Mouse (Mus musculus) embryo, embryonic 11 days (tissue): ENCODE results near the gene Dnmbp.

Experiments used
- DNase-seq: peaks from one replicate; pipeline ENCODE4 v3.0.0-alpha.2; 2015

Dnmbp gene

GRCm38 (mm10) chr19:43875996-43876395 lies 64.0 kb downstream of the Dnmbp start:
- peak; percentile 51 for DNase-seq

DNA sequence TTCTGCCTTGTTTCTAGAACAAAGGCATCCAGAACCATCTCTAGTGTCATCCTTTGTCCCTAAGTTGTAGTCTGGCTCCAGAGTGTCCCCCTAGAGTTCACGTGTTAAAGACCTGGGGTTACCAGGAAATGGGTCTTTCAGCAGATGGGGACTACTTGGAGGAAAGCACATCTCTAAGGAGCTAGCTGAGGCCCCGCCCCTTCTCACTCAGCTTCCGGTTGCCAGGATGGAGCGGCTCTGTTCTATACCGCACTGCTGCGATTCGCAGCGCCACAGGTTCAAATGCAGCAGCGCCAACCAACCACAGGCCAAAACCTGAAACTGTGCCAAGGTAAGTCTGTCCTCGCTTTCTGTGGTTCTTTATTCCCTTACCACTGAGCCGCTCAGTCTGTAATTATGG lies 65.6 kb downstream of the Dnmbp start:
- no peak for DNase-seq

- no peak for DNase-seq
Observed at GRCm38 (mm10) chr19:43870418-43870817, 69.6 kb downstream of the Dnmbp start.

DNA sequence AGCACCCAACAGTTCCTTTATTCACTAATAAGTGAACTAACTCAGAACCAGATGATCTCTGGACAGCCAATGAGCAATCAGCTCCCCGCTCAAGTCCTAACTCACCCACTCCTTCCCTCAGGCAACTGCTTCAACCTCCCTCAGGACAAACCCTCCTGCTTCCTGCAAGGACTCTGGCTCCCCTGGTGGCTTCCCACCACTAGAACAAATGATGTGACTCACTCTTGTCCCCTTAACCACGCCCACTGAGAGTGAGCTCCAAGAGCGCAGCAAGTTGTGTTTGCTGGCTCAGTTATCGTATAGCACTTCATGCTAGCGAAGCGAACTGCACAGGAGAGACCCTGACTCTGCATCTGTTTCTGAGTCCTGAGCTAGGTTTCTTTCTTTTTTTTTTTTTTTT lies 82.6 kb downstream of the Dnmbp start:
- DNase-seq, result no peak

GRCm38 (mm10) chr19:43852837-43853545 lies 87.0 kb downstream of the Dnmbp start:
- no peak for DNase-seq

DNA sequence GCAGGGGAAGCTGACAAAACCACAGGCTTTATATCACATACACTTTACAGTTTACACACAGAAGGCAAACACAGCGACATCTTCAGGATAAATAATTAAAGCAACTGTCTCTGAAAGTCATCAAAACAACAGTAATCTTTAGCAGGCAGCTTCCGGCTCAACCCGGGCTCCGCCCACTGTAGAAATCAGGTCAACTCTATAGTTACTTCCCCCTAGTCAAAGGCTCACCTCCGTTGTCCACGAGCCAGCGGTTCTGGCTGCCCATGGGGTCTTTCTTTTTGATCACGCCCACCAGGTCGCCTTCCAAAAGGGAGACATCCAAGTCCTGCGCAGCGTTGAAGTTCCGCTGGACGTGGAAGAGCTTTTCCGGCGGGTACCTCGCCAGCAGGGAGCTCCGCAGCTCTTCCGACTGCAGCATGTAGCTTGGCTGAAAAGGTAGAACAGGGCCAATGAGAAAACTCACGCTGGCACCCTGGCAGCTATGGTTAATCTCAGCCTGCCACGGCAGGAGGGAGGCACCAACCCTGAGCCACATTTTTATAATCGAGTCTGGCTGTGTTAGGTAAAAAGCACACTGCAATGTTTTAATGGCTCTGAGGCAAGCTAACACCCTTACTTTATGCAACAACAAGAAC lies 87.9 kb downstream of the Dnmbp start:
- DNase-seq, result no peak

DNA sequence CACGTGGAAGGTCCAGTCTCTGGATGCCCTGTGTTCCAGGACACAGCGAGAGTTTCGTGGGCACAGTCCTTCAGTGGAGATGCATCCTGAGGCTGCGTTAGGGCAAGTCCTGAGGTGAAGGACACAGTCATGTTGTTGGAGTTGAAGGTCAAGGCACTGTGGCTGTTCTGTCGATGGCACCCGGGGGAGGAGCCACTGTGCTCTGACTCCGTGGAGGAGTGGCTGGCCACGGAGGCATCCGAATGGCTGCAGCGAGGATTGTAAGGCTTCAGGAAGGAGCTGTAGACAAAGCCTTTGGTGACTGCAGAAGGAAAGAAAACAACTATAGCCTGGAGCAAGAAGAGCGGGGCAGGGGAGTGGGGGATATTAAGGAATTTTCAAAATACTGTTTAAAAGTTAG lies 90.0 kb downstream of the Dnmbp start:
- DNase-seq, result no peak

- DNase-seq, result no peak
Observed at GRCm38 (mm10) chr19:43847966-43848365, 92.0 kb downstream of the Dnmbp start.

- no peak for DNase-seq
Observed at GRCm38 (mm10) chr19:43847056-43847455, 92.9 kb downstream of the Dnmbp start.

- peak; percentile 38 for DNase-seq
Observed at GRCm38 (mm10) chr19:43845331-43845908, 94.6 kb downstream of the Dnmbp start.

DNA sequence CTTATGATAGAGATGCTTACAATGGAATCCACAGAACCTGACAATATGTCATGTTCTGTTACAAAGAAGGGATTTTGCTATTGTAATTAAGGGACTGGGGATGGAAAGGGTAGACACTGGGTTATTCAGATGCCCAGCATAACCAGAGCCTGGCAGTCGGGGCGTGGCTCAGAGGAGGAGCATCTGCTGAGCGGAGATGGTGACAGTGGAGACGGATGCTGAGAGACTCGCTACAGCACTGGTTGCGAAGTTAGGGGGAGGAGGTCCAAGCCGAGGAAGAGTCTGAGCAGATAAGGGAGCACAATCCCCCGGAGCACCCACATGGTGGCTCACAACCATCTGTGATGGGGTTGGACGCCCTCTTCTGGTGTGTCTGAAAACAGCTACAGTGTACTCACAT lies 96.8 kb downstream of the Dnmbp start:
- no peak for DNase-seq

DNA sequence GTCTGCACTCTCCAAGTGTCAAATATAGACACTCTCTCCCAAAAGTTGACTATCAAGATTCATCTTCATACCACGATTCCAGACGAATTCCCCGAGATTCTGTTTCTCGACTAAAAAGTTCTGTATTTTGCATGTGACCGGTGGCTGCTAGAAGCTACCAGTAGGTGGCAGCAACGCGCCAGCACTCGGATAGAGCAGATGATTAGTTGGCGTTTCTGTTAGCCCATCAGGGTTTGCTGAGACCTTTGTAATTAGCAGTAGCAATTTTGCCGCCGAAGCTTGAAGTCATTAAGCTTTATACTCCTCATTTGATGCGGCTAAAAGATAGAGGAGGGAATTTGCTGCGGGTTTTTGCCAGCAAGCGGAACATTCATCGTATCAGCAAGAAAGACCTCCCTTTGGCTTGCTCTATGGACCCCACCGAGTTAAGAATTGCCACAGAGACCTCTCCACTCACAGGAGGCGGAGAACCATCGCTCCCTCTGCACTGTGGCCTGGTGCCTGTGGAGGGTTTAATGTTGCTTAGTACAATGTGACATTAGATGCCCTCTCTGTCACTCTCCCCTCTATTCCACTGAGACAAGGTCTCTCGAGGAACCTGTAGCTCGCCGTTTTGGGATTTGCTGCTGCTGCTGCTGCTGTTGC lies 107.4 kb downstream of the Dnmbp start:
- DNase-seq, result peak; percentile 81

DNA sequence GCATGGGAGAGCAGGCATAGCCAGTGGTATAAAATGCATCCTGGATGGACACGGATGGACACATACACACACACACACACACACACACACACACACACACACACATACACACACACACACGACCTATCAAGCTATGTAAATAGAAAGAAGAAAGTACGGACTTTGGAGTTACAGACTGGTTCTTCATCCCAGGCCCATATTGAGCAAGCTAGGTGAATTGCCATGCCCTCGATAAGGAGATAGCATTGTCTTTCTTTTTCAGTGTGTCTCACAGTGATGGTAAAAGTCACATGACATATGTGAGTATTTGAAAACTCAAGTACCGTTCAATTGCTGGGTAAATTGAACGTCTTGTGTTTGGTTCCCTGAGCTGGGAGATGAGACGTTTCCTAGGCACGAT lies 113.1 kb downstream of the Dnmbp start:
- DNase-seq, result no peak

DNA sequence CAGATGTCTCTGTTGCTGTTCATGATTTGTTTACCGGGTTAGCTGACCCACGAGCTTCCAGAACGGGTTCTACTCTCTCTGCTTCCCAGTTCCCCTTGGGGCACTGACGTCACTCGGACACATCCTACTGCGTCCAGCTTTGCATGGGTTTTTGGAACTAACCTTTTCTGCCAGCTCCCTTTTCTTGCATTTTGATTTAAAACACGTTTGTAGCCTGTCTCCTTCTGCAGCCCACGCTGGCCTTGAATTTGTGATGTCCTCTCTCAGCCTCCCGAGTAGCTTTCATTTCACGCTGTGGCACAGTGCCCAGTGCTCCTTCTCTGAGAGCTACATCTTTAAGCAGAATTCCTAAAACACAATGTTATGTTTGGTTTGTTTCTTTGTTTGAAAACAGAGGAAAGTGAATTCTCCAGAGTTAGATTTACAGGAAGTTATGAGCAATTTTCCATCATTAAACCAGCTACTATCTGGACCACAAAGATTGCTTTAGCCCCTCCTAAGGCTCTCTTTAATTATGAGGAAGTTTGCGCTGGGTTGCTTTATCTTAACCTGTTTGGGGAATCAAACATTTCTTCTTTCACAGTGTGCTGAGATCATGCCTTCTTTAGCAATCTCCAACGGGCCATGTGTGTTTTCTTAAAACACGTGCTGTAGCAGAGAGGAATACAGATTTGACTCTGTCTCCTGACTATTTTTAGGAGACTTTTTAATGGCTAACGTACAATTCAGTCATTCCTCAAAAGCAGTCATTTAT lies 124.2 kb downstream of the Dnmbp start:
- no peak for DNase-seq

DNA sequence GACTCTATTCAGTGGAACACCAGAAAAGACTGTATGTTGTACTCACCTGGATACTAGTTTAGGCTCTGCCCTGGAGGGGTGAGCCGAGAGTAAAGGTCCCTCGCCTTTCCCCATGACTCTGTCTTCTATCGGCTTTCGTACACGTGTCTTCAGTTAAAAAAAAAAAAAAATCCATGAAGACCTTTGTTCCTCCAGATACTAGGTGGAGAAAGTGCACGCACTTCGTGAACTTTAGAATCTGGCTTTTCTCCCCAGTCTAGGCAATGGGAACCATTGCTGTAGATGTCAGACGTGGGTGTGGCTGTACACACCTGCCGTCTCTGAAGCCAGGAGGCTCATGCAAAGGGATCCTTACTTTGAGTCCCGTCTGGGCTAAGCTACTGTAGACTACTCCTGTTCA lies 126.7 kb downstream of the Dnmbp start:
- DNase-seq, result no peak

DNA sequence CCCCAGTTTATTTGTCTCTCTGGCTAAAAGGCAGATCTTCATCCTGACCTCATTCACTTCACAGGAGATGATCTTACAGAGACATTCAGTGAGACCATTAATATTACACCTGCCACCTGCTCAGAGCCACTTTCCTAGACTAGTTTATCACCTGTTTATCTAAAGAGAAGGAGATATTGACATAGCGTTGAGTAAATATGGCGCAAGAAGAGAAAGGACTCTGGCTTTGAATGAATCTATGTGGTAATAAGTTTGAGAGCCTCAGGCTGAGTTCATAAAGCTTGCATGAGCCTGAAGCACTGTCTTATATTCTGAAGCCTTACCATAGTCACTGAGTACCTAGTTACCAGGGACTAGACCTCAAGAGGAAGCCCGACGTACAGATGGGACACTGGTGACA lies 128.6 kb downstream of the Dnmbp start:
- no peak for DNase-seq

DNA sequence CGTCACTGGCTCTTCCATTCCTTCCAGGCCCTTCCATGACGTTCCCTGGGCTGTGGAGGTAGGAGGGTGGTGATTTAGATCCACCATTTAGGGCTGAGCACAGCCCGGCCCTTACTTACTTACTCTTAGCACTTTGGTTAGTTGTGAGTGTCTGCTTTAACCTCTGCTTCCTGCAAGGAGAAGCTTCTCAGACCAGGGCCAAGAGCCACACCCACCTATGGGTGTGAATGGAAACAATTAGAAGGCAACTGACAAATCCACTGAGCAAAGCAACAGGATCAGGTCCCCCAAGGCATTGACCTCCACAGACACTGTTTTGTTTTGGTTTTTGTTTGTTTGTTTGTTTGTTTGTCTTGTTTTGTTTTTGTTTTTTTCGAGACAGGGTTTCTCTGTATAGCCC lies 130.7 kb downstream of the Dnmbp start:
- DNase-seq, result no peak

DNA sequence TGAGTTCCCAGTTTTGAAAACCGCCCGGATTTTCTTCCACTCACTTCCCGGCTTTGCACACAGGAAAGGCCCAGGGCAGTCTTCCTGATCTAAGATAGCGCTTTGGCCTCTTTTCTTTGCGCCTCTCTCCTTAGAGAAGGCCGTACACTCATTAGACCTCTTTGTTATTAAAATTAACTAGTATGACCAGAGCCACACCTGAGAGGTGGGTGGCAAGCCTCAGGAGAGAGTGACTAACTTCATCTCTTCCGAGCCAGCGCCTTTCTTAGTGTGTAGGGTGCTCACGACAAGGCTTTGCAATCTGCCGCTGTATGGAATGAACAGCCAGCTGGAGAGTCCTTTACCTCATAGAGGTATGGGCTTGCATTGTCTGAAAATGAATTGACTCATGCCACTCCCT lies 136.1 kb downstream of the Dnmbp start:
- no peak for DNase-seq

GRCm38 (mm10) chr19:43801427-43802051 lies 138.5 kb downstream of the Dnmbp start:
- DNase-seq, result no peak

- no peak for DNase-seq
Observed at GRCm38 (mm10) chr19:43797216-43797615, 142.8 kb downstream of the Dnmbp start.
